Mouse (Mus musculus) thymus, postnatal 14 days (tissue): ENCODE data around the gene Gm20388.

ENCODE experiments used
- DNase-seq: peaks from one replicate; pipeline ENCODE4 v3.0.0; 2021

Gene Gm20388

DNA sequence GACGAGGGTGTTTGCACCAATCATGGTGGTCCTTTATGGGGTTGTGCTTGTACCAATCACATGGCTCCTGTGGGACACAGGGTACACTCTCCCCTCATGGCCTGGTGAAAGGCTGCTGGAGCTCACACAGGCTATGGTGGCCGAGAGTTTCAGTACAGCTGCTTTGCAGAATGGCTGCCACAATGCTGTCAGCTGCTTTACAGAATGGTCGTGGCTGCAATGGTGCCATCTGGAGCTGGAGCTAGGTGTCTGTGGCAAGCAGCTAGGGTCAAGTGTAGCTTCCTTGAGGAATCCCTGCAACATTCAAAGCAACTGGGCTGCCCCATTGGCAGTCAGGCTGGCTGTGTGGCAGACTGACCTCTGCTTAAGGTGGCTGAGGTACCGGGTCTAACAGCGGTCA lies 3809.2 kb downstream of the Gm20388 start:
- DNase-seq, result no peak

- no peak for DNase-seq
Measured at GRCm38 (mm10) chr8:123720471-123721001, 3809.9 kb downstream of the Gm20388 start.

- no peak for DNase-seq
Measured at GRCm38 (mm10) chr8:123722245-123722644, 3811.6 kb downstream of the Gm20388 start.

DNA sequence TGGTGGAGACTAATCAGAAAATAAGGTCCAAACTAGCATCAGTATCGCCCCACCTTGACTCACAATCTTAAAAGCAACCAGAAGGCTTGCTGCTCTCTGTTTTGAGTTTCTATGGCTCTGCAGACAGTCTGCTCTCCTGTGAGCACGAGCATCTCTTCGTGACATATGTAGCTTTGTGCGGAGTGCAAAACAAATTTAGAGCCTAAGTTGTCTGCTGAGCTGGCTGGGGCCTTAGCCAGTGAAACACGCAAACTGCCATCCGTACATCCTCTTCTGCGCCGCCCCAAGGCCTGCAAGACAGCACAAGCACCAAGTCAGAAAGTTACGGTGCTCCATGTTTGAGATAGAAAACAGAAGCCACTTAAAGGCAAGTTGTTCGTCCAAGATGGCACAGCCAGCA lies 3814.1 kb downstream of the Gm20388 start:
- DNase-seq, result no peak

DNA sequence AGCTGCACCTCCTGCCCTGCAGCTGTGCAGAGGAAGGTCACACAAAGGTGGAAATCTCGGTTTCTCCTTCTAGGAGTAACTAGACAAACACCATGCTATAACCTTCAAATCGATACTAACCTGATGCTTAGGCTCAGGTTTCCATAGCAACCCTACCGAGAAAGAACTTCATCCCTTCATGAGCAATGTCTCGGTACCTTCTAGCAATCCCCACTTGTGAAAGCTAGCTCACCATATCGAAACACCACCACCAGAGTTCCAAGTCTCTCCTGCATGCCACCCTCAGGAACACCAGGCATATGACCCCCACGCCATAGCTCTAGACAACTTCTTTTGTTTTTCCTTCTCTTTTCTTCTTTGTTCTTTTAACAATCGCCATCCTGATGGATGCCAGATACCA lies 3814.6 kb downstream of the Gm20388 start:
- DNase-seq, result no peak

- DNase-seq, result no peak
Measured at GRCm38 (mm10) chr8:123726759-123727158, 3816.1 kb downstream of the Gm20388 start.

- no peak for DNase-seq
Measured at GRCm38 (mm10) chr8:123729055-123729785, 3818.6 kb downstream of the Gm20388 start.

DNA sequence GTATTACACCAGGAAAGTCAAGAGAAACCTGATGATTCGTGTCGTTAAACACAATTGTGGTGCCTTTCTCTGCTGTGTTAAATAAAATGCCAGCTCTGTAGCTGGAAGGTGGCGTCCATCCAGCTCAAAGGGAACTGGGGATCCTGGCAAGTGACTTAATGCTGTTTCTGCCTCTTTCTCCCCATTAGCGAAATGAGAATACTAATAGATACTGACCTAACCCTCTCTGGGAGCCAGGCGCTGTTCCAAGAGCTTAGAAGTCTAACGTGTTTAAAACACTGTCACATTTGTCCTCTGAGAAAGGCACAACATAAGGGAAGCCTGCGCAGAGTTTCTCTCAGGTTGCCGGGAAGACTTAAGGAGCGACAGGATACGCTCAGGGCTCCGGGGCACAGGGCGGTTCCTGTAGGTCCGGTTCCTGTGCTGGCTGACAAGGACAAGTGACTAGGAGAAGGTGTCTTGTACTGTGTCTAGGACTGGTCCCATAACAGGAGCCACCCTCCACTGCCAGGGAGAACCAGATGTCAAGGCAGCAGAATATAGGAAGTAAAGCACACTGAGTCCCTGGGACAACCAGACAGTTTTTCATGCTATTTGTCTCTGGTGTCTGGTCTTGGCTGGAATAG lies 3819.3 kb downstream of the Gm20388 start:
- no peak for DNase-seq

DNA sequence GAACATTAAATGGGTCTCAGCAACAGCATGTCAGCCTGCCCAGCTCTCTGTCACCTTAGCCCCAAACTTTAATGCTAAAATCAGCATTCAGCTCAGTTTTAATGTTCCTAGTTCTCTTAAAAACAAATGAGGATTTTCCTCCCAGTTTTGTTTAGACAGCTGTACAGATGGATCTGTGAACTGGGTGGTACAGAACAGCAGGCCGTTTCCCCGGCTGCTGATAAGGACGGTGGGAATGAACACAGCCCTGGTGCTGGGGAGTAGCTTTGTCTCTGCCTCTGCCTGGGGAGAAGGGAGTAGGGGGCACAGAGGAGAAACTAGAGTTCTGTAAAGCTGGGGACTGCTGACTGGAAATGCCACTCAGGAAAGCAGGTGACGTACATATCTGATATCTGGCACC lies 3821.7 kb downstream of the Gm20388 start:
- no peak for DNase-seq

DNA sequence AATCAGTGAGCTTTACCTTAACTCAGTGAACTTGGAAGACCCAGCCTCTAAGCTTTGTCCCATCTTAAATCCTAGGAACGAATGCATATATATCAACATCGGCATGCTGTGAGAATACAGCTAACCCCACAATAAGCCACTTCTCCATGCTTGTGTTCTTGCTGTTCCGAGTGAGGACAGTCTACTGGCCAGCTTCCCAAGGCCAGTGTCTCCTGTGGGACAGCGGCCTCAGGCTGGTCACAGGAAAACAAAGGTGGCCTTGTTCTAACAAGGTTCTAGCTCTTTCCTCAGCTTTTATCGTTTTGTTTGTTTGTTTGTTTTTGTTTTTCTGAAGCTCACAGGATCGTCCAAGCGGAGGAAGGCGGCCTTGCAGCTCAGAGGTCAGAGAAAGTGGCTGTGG lies 3823.8 kb downstream of the Gm20388 start:
- no peak for DNase-seq

GRCm38 (mm10) chr8:123736974-123737373 lies 3826.3 kb downstream of the Gm20388 start:
- DNase-seq, result no peak

- no peak for DNase-seq
Measured at GRCm38 (mm10) chr8:123740263-123740662, 3829.6 kb downstream of the Gm20388 start.

GRCm38 (mm10) chr8:123741232-123741631 lies 3830.6 kb downstream of the Gm20388 start:
- DNase-seq, result no peak

DNA sequence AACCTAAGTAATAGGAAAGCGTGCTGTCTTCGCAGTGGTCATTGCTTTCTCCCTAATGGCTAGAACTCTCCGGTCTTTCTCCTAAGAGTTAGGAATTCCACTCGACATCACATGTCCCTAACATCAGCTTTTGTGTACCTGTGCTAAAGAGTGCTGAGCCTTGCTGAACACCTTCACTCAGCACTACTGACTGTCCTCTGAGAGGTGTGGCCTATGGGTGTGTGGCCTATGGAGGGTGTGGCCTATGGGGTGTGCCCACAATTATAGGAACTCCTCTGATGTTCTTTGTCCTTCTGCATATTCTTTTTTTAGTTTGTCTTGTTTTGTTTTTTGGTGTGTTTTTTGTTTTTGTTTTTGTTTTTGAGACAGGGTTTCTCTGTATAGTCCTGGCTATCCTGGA lies 3835.8 kb downstream of the Gm20388 start:
- no peak for DNase-seq

GRCm38 (mm10) chr8:123747772-123748171 lies 3837.1 kb downstream of the Gm20388 start:
- no peak for DNase-seq

DNA sequence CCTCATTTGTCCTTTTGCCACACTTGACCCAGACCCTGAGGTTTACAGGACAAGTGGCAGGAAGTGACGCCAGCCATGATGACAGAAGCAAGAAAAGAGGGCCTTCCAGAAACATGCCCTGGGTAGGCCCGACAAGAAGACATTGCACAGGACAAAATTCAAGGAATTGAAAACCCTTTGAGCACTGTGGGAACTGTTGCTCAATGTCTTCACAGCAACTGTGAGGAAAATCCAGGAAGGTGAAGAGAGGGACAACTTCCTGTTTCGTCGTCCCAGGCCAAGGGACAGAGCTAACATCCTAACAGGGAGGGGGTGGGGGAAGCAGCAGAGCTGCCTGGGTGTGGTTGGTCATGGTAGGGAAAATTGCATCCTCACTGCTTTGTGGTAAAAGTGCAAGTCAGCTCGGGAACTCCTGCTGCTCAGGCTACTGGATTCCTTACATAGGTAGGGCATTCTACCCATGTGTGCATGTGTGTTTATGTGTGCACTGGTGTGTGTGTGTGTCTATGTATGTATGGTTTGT lies 3839.6 kb downstream of the Gm20388 start:
- DNase-seq, result no peak

- no peak for DNase-seq
Measured at GRCm38 (mm10) chr8:123752773-123753468, 3842.3 kb downstream of the Gm20388 start.

DNA sequence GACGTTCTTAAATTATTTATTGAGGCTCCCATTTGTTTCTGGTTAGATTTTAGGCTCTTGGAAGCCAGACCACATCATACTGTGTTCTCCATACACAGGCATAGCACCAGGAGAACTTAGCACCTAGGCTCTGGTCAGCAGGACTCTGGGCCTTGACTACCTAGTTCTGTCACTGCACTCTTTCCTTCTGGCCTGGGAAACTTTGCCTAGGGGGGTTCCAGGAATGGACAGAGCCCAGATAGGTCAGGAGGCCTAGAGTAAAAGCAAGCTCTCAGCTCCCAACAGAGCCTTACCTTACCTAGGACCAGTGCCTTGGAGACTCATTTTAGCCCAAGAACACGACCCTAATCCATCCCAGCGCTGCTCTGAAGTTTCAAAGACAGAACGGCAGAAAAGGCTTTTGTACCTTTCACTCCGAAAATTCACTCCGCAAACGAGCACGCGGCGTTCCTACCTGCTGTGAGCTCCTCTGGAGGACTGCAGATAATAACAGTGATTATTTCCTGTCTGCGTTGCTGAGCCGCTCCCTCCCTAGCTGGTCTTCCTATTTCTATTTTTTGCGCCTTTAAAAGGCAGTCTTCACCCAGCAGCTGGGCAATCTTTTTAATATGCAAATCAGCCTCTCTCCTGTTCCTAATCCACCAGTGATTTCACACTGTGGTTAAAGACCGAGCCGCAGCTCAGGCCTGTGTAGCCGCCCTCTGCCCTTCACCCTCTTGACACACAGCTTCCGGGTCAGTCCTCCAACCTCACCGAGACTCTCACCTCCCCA lies 3843.1 kb downstream of the Gm20388 start:
- no peak for DNase-seq

- DNase-seq, result no peak
Measured at GRCm38 (mm10) chr8:123754538-123755431, 3844.1 kb downstream of the Gm20388 start.

- no peak for DNase-seq
Measured at GRCm38 (mm10) chr8:123756901-123757300, 3846.3 kb downstream of the Gm20388 start.

DNA sequence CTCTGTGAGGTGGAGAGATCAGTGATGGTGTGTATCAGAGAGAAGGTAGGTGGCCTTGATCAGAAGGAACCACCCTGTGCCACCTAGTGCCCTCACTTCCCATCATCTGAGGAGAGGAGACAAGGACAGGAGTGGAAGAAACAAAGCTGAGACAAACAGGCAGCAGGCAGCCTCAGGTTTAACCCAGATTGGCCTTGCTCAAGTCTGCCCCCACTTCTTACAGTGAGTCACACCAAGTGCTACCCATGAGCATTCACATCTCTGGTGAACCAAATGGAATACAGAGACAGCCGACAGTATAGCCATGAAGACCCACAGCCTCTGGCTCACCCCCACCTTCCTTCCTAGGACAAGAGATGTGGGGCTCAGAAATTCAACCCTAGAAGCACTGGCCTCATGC lies 3848.3 kb downstream of the Gm20388 start:
- DNase-seq, result no peak

DNA sequence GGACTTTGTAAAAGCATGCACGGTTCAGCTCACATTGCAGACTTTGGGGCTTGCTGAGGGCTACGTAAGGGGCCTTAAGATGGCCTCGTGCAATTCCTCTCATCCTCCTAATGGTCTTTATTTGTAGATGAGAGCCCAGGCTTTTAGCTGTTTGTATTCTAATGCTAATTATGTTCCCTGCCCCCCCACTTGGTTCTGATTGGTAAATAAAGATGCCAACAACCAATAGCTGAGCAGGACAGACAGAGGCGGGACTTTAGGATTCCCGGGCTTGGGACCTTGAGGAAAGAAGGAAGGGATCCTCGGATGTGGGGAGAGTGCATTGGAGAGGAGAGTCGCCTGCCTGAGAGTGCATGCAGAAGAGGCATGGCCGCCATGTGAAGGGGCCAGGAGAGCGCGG lies 3849.3 kb downstream of the Gm20388 start:
- DNase-seq, result no peak
